ENCODE assay signal across 7 mouse cellular contexts in the genomic region with DNA sequence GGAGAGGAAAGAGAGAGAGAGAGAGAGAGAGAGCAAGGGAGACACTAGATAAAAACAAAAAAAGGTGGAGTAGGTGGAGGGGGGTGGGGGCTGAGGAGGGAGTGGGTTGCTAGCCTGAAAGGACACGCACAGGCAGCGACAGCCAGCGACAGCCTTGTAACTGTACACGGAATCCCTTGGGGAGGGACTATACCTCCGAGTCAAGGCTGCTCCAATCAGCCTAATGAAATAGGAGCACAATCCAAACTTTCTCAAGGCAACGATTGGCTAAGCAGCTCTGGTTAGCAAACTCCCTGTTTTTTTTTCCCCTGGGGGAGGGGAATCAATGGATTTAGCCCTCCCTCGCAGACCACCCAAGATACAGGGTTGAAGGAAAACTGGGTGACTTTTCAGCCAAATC.
DNase-seq lines count a peak whose midpoint lies in the region; ATAC-seq and TF ChIP-seq lines count a peak whose summit lies in the region.

No protein-coding gene starts in this region.

- H3K27ac ChIP-seq in embryonic facial prominence, embryonic 11.5 days (replicated peaks; ENCODE audit: low read depth, low read length), result 0 out of 2 replicates have a peak overlapping the region, but pooled peaks have one; percentile 52
- H3K27ac ChIP-seq in liver, embryonic 14.5 days, result no peak overlapping the region
- no peak overlapping the region for H3K27ac ChIP-seq in neural tube, embryonic 12.5 days

- H3K4me2 ChIP-seq in embryonic facial prominence, embryonic 11.5 days (ENCODE audit: low read depth, low read length), result peak overlapping the region; percentile 96
- peak overlapping the region; percentile 75 for H3K4me2 ChIP-seq in liver, embryonic 14.5 days (ENCODE audit: low read depth)
- peak overlapping the region; percentile 99 for H3K4me2 ChIP-seq in neural tube, embryonic 12.5 days (replicated peaks)

- H3K4me1 ChIP-seq in embryonic facial prominence, embryonic 11.5 days (ENCODE audit: control insufficient read depth, insufficient read depth, low read length), result peaks cover 3% of the 10 kb centered on the region; the same call in 1 of the 2 replicates
- peaks cover 0 to 12% of the 10 kb centered on the region in 2 experiments; a peak in 3 of 4 replicates for H3K4me1 ChIP-seq in liver, embryonic 14.5 days (replicated peaks; ENCODE audit: control insufficient read depth in 2 of 2, insufficient read depth in 2 of 2, low read length in 1 of 2)
- H3K4me1 ChIP-seq in neural tube, embryonic 12.5 days, result peaks cover 13% of the 10 kb centered on the region; the same call in 1 of the 2 replicates

- ATAC-seq in embryonic facial prominence, embryonic 11.5 days (replicated peaks; ENCODE audit: insufficient number of reproducible peaks, low FRiP score, low TSS enrichment, low read depth), result peak; percentile 90
- 0 out of 2 replicates have a peak, but pooled peaks have one; percentile 15 for ATAC-seq in liver, embryonic 14.5 days (ENCODE audit: insufficient read depth)
- peak; percentile 63 for ATAC-seq in neural tube, embryonic 12.5 days (ENCODE audit: low FRiP score, low read depth)

- peak overlapping the region; percentile 60 for H3ac ChIP-seq in C2C12 (ENCODE audit: control insufficient read depth, insufficient read length, low read depth)

- H3K9me3 ChIP-seq in embryonic facial prominence, embryonic 11.5 days (replicated peaks; ENCODE audit: control insufficient read depth, low read length), result no peaks in the 10 kb centered on the region
- H3K9me3 ChIP-seq in liver, embryonic 14.5 days (ENCODE audit: control insufficient read depth, low read length), result no peaks in the 10 kb centered on the region
- no peaks in the 10 kb centered on the region for H3K9me3 ChIP-seq in neural tube, embryonic 12.5 days

- no peak for TF ChIP-seq CTCF in C2C12 (IDR thresholded peaks at IDR 0.05; ENCODE audit: control insufficient read depth, insufficient read depth, insufficient read length)
- TF ChIP-seq CTCF in liver, embryonic 14.5 days (IDR thresholded peaks at IDR 0.05; ENCODE audit: low read depth), result no peak

- no peaks in the 10 kb centered on the region for H3K79me3 ChIP-seq in C2C12 (ENCODE audit: low read depth)

- 1% methylated on average over 7 of the region's 7 CpGs for WGBS in embryonic facial prominence, embryonic 11.5 days
- WGBS in liver, embryonic 14.5 days (ENCODE audit: insufficient replicate concordance), result 5% methylated on average over 7 of the region's 7 CpGs
- under 1% methylated on average over 7 of the region's 7 CpGs for WGBS in neural tube, embryonic 12.5 days

- peak overlapping the region; percentile 65 for H3K9ac ChIP-seq in embryonic facial prominence, embryonic 11.5 days (replicated peaks; ENCODE audit: low read length)
- no peak overlapping the region for H3K9ac ChIP-seq in liver, embryonic 14.5 days (replicated peaks)
- peak overlapping the region; percentile 59 for H3K9ac ChIP-seq in neural tube, embryonic 12.5 days

- peak; percentile 26 for DNase-seq in Muller cell, postnatal 12 days (ENCODE audit: inconsistent ontology term)
- DNase-seq in embryonic facial prominence, embryonic 11.5 days (ENCODE audit: low spot score), result peak; percentile 86
- peak; percentile 54 for DNase-seq in heart, postnatal 4 days
- DNase-seq in liver, embryonic 14.5 days (ENCODE audit: low read depth in 3 of 3, low spot score in 3 of 3), result no peak
- no peak for DNase-seq in natural killer cell, adult 2 months (ENCODE audit: low spot score in 2 of 2)

- TF ChIP-seq EP300 in liver, embryonic 14.5 days (IDR thresholded peaks at IDR 0.05; ENCODE audit: low read depth), result no peak

- H3K27me3 ChIP-seq in C2C12 (ENCODE audit: control insufficient read depth, insufficient read depth, insufficient read length), result no peaks in the 10 kb centered on the region
- H3K27me3 ChIP-seq in embryonic facial prominence, embryonic 11.5 days (ENCODE audit: control insufficient read depth, insufficient read depth, low read length), result peaks cover 6% of the 10 kb centered on the region; the same call in 1 of the 2 replicates
- 0 out of 2 replicates have a peak, but pooled peaks cover 2% of the 10 kb centered on the region for H3K27me3 ChIP-seq in liver, embryonic 14.5 days (ENCODE audit: control insufficient read depth, insufficient read depth, low read length)
- peaks cover 20% of the 10 kb centered on the region for H3K27me3 ChIP-seq in neural tube, embryonic 12.5 days (replicated peaks)

- no peaks in the 10 kb centered on the region for H3K36me3 ChIP-seq in C2C12 (ENCODE audit: control insufficient read depth, insufficient read depth)
- H3K36me3 ChIP-seq in embryonic facial prominence, embryonic 11.5 days (replicated peaks; ENCODE audit: control insufficient read depth, insufficient read depth, low read depth, low read length), result no peaks in the 10 kb centered on the region
- H3K36me3 ChIP-seq in liver, embryonic 14.5 days (replicated peaks; ENCODE audit: control insufficient read depth, insufficient read depth, low read depth), result no peaks in the 10 kb centered on the region
- no peaks in the 10 kb centered on the region for H3K36me3 ChIP-seq in neural tube, embryonic 12.5 days

- H3K4me3 ChIP-seq in C2C12 (ENCODE audit: insufficient read depth, poor library complexity, severe bottlenecking), result peak overlapping the region; percentile 25
- peak overlapping the region; percentile 65 for H3K4me3 ChIP-seq in embryonic facial prominence, embryonic 11.5 days (ENCODE audit: low read depth, low read length)
- peak overlapping the region; percentile 53 to 64 for H3K4me3 ChIP-seq in liver, embryonic 14.5 days (ENCODE audit: insufficient read depth in 1 of 2, low read depth in 2 of 2, low read length in 2 of 2)
- peak overlapping the region; percentile 52 for H3K4me3 ChIP-seq in neural tube, embryonic 12.5 days

- no peaks in the 10 kb centered on the region for H3K79me2 ChIP-seq in C2C12 (ENCODE audit: control insufficient read depth, insufficient read depth)

TF ChIP-seq in C2C12, 6 proteins besides CTCF, POLR2A, EP300 and RAD21:
- TF ChIP-seq MYOD1 (IDR thresholded peaks at IDR 0.05; ENCODE audit: control insufficient read depth, insufficient read length, low read depth) (no peak), CEBPB (IDR thresholded peaks at IDR 0.05; ENCODE audit: low read depth) (no peak), USF1 (IDR thresholded peaks at IDR 0.05; ENCODE audit: low read depth) (no peak), MYOG (IDR thresholded peaks at IDR 0.05; ENCODE audit: control insufficient read depth, extremely low read depth, insufficient read length) (no peak), MAX (IDR thresholded peaks at IDR 0.05) (no peak), FOSL1 (IDR thresholded peaks at IDR 0.05; ENCODE audit: insufficient read depth, low read length, poor library complexity, severe bottlenecking) (no peak)

Comparison
In these comparisons a context has a peak if more than half of its experiments do, and no peak if none do; other contexts are left out.
1. DNase-seq: peak in Muller cell, postnatal 12 days (single experiment), embryonic facial prominence, embryonic 11.5 days (single experiment) and heart, postnatal 4 days (single experiment); none in liver, embryonic 14.5 days (0 of 3) and natural killer cell, adult 2 months (0 of 2).
2. ATAC-seq: peak in every context shown above with its lines; median percentile 90 in embryonic facial prominence, embryonic 11.5 days; 63 in neural tube, embryonic 12.5 days; 15 in liver, embryonic 14.5 days.
3. Peak in every context shown above with its lines, with median percentiles within 50 percentile points of each other: H3K4me3 ChIP-seq and H3K4me2 ChIP-seq.